Mouse (Mus musculus) spleen, postnatal 14 days (tissue): ENCODE measurements around the gene Olfr93.
"Not testable (repeated sequence)": the region's sequence is repeated elsewhere in the genome, so short reads cannot be mapped to it uniquely, and the experiment has no call there.

Source experiments
- DNase-seq, 2 experiments: peaks; one replicate each; pipeline ENCODE4 v3.0.0; 2021 to 2022; ENCODE audit warnings: low spot score in 2 of 2

The Olfr93 gene

DNA sequence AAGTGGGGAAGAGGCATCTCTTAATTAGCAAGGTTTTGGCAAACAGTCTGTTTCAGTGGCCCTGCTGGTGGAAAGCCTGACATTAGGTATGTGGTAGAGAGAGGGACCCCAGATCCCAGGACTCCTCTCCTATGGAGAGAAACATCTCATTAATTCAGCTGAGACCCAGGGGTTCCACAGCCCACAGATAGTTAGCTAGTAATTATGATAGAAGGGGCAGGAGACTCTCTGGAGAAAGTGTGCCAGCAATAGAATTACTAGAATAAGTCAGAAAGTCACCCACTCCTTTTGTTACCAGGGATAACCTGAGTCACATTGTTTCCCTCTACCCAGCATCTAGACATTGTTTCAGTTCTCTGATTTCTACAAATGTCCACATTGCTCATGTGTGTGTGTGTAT, at the start of gene Olfr93:
TSS of gene Olfr93 (minus strand) at position 101 of the 400 bp plus-strand sequence.
- DNase-seq, result no peak

DNA sequence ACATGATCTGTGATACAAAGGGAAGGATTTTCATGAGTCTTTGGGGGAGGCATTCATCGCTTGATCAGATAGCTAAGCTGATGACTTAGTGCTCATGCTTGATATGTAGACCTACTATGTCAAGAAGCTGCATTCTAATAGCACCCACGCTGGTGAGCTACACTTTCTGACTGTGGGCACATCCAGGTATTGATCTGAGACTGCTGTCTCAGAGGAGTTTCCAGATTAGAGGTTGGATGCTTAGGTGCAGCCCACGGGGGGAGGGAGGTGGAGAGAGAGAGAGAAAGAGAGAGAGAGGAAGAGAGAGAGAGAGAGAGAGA, 42.6 kb upstream of the Olfr93 start:
- DNase-seq, result no peak

DNA sequence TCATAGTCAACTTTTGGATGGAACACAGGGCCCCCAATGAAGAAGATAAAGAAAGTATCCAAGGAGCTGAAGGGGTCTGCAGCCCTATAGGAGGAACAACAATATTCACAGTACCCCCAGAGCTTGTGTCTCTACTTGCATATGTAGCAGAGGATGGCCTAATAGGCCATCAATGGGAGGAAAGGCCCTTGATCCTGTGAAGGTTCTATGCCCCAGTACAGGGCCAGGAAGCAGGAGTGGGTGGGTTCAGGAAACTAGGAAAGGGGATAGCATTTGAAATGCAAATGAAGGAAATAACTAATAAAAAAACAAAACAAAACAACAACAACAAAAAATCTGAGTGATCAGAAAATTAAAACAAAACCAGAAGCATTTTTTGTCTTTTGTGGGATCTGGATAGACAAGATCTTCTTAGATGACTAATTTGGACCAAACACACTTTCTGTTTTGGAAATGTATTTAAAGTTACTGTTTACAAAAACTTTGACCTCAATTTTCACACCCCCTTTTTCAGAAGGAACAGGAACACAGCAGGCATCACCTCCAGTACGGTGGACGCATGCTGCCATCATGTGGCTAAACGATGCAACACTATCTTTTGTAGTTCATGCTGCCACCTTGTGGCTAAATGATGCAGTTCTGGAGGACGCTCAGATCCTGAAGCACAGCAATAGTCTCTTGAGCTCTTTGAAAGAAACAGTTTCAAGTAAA, 42.1 kb upstream of the Olfr93 start:
- peak in 1 of 2 experiments; percentile 47 for DNase-seq

DNA sequence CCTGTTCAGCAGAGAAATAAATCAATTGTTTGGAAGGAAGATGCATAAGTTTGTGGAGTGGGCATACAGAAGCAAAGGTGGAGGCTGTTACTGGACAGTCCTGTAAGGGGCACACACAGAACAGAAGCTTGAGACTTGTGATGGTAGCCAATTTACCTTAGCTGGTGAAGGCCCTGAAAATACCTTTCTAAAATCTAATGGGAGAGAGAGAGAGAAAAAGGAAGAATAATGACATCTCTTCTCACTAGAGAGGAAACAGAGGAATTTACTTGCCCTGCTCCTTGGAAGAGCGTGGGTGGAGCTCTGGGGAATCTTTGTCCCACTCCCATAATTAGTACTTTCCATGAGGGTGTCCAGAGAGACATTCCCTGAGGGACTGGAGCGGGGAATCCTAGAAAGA, 39.6 kb upstream of the Olfr93 start, which contains the start of gene Olfr94:
TSS of gene Olfr94 (minus strand) at position 101 of the 400 bp plus-strand sequence.
- DNase-seq, result no peak

DNA sequence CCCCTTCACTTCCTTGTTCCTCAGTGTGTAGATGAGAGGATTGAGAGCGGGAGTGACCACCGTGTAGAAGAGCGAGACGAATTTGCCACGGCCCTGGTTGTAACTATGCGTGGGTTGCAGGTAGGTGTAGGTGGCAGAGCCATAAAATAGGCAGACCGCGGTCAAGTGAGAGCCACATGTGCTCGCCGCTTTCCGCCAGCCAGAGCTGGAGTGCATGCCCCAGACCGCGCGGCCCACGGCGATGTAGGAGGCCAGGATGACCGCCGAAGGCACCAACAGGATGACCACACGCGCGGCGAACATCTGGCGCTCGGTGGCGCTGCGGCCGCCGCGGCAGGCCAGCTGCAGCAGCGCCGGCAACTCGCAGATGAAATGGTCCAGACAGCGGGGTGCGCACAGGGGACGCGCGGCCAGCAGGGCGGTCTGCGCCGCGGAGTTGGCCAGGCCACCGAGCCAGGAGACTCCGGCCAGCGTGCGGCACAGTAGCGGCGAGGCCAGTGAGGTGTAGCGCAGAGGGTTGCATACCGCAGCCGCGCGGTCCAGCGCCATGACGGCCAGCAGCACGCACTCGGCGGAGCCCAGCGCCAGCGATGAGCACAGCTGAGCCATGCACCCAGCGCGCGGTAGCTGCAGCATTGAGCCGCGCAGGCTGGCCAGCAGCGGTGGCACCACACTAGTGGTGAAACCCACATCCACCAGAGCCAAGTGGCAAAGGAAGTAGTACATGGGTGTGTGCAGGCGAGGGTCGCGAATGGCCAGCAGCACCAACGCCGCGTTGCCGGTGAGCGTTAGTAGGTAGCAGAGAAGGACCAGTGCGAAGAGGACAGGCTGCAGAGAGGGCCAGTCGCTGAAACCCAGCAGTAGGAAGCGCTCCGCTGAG, 35.8 kb upstream of the Olfr93 start:
- DNase-seq, result no peak

DNA sequence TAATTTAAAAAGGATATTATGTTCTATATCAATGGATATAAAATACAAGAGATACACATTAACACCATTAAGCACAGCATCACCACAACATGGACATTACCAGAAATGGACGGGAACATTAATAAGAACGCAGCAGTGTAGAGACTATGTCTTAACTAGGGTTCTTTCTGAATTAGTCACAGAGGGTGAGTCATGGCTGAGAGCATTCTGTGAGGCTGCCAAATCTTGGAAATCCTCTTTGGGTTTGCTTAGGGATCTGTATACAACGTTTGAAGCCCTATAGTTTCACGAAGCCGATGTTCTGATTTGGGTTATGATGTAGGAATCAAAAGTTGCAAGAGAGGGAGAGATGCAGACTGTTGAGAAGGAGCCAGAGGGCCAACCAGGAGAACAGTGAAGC, 33.5 kb upstream of the Olfr93 start:
- DNase-seq, result no peak

DNA sequence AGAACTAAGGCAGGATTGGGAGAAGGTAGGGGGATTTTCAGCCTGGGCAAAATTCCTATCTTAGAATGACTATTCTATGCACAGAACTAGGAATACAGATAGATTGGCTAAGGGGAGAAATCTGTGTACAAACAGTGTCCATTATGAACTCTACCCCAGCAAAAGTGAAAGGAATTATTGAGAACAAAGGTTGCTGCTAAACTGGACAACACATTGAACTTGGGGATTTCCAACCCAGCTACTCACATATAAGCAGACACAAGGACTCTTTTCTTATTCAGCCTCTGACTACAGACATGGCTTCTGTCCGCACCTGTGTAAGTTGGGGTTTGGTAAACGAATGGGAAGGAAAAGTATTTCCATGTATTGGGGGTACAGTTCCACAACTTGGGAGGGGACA, 32.4 kb upstream of the Olfr93 start, which contains the start of gene Ubd:
TSS of gene Ubd (plus strand) at position 237 of the 400 bp plus-strand sequence.
- no peak for DNase-seq

DNA sequence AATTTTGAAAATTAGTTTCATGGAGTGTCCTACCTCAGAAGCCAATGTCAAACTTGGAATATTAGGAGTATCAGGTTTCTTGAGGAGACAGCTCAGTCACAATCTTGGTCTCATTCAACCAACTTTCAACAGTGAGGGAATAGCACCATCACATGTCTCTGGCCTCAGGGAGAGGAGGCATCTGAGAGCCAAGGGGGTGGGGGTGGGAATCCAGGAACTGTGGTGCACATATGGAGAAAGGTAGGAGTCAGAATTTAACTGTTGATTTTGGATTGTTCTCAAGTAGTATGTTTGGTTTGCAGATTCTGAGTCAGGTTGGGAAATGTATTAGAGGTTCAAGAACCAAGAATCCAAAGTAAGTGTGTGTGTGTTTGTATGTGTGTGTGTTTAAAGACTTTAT, 31.7 kb upstream of the Olfr93 start:
- no peak for DNase-seq

DNA sequence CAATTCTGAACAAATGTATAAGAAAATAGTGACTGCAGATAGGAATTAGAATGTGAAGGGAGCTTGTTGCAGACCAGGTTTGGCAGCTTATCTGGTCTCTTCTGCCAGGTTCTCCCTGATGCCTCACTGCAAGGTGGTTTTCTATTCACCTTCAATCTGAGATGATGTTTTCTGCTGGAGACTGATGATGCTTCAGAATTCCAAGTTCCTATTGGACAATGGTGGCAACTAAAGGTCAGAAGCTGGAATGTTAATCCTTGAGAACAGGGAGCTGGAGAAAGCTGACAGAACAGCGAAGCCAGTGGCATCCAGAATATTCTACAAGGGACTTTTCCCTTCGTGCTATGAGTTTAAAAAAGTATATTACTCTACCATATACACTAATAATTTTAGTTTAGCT, 29.4 kb upstream of the Olfr93 start:
- DNase-seq, result no peak

DNA sequence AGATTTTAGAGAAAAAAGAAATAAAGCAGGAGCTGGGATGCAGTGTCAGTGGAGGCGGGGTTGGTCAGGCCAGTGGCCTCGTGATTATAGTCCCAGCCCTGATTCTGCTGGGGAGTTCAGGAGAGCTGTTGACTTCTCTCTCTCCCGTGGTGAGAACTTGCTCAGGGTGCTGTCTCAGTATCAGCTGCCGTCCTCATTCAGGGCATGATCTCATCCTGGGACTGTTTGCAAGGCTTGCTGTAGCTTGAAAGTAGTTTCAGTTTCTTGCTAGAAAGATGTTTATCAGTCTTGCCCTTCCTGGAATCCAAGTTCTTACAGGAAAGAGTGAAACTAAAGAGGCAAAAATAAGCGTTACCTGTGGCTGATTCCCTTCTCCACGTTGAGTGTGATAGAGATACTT, 24.2 kb upstream of the Olfr93 start:
- no peak for DNase-seq

DNA sequence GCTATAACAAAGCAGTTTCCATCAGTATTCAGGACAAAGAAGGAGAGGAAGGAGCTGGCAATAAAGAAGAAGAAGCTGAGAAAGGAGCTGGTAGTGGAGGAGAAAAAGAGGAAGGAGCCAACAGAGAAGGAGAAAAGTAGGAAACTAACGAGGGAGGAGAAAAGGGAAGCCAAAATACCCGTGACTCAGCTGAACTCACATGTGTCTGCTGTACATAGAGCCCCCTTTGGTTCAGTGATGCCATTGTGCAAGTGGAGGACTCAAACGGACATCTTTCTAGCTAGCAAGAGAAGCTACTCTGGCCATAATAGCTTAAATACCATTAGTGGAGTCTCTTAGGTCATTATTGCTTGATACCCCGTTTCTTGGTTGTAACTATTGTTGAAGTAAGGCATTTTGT, 29.9 kb downstream of the Olfr93 start:
- DNase-seq, result not testable (repeated sequence)

DNA sequence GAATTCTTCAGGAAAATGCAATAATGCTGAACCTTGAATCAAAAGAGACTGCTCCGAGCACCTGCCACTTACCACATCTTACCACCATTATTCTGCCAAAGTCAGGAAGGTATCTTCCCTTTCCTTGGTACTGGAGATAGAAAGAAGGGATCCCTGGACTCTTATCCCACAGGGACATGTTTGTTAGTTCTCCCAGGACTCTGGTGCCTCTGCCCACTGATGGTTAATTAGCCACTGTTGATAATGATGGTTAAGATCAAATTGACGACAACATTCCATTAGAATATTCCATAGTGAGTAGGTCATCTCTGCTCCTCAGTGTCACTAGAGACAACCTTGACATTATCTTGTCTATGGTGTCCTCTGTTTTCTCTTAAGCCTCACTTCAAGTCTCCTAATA, 41.3 kb downstream of the Olfr93 start, which contains the start of gene Olfr92:
TSS of gene Olfr92 (minus strand) at position 101 of the 400 bp plus-strand sequence.
- DNase-seq, result no peak

DNA sequence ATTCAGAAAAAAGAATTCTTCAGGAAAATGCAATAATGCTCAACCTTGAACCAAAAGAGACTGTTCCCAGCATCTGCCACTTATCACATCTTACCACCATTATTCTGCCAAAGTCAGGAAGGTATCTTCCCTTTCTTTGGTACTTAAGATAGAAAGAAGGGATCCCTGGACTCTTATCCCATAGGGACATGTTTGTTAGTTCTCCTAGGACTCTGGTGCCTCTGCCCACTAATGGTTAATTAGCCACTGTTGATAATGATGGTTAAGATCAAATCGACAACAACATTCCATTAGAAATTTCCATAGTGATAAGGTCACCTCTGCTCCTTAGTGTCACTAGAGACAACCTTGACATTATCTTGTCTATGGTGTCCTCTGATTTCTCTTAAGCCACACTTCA, 63.1 kb downstream of the Olfr93 start, which contains the start of gene Olfr91:
TSS of gene Olfr91 (minus strand) at position 101 of the 400 bp plus-strand sequence.
- no peak for DNase-seq

DNA sequence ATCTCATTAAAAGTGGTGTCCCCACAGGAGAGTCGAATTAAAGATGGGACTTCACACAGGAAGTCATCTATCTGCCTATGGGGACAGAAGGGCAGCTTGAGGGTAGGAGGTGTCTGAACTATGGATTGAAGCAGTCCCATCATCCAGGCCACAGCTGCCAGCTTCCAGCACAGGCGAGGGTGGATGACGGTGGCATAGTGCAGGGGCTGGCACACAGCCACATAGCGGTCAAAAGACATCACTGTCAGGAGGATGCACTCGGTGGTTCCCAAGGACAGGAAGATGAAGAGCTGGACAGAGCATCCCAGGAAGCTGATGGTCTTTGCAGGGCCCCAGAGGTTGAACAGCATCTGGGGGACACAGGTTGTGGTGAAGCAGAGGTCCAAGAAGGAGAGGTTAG, 68.0 kb downstream of the Olfr93 start:
- no peak for DNase-seq

DNA sequence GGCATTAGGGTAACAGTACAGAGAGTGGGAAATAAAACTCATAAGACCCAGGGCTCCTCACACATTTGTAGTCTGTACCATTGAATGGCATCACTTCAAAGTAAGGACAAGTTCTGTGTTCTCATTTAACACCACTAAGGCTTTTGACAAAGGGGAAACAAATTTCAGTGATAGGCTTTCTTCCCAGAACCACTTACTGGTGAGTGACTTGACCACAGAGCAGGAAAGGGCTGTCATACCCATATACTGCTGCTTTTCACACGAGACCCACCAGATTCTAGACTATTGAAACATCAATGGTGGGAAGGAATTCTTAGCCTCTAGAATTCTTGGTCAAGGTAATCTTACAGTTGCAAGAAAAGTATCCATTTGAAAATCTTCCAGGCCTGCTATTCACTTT, 69.1 kb downstream of the Olfr93 start:
- no peak for DNase-seq
